Mouse (Mus musculus) midbrain, embryonic 15.5 days (tissue): ENCODE results near the gene Tmem123. TPM values are rescaled to one million over a fixed set of nuclear protein-coding genes. Genes with fewer than 3 reads are reported as not detected.

ENCODE experiments used
- ATAC-seq: fragments of 200-750 bp; cut with Nextera tagmentation; replicated peaks from 2 replicates; pipeline ENCODE4 v1.8.0; 2017; ENCODE audit warnings: moderate TSS enrichment
- H3K27ac ChIP-seq: fragments of 300-500 bp; sonication (generic); 2 replicates; pipeline ENCODE4 v1.5.1; 2015; ENCODE audit warnings: mild to moderate bottlenecking, inconsistent platforms
- H3K27me3 ChIP-seq: fragments of 300-500 bp; sonication (generic); replicated peaks from 2 replicates; pipeline ENCODE4 v1.6.1; 2015; ENCODE audit warnings: inconsistent platforms
- H3K36me3 ChIP-seq: fragments of 300-500 bp; sonication (generic); replicated peaks from 2 replicates; pipeline ENCODE4 v1.6.1; 2015; ENCODE audit warnings: inconsistent platforms
- H3K4me1 ChIP-seq: fragments of 300-500 bp; sonication (generic); 2 replicates; pipeline ENCODE4 v1.6.1; 2015; ENCODE audit warnings: inconsistent platforms
- H3K4me2 ChIP-seq: fragments of 300-500 bp; sonication (generic); 2 replicates; pipeline ENCODE4 v1.6.1; 2015; ENCODE audit warnings: inconsistent platforms, mild to moderate bottlenecking, moderate library complexity
- H3K4me3 ChIP-seq: fragments of 300-500 bp; sonication (generic); 2 replicates; pipeline ENCODE4 v1.5.1; 2015; ENCODE audit warnings: mild to moderate bottlenecking, inconsistent platforms
- H3K9ac ChIP-seq: fragments of 300-500 bp; sonication (generic); 2 replicates; pipeline ENCODE4 v1.6.1; 2015; ENCODE audit warnings: mild to moderate bottlenecking, inconsistent platforms
- H3K9me3 ChIP-seq: fragments of 300-500 bp; sonication (generic); 2 replicates; pipeline ENCODE4 v1.6.1; 2016; ENCODE audit warnings: inconsistent platforms
- WGBS: fragments of 180-500 bp; shearing (Covaris S2); methylation state at CpG from one replicate; pipeline ENCODE4 v1.1.7; 2015; ENCODE audit warnings: mixed read lengths; 5-methylcytosine and 5-hydroxymethylcytosine counted together
- polyA plus RNA-seq: library from polyadenylated mRNA; unstranded; fragments of >200 nt; fragmentation: Nextera tagmentation; extraction: Ambion mirVana; gene quantifications from 2 replicates; pipeline ENCODE4 v1.2.1, GENCODE M21; 2015

The Tmem123 gene
- polyA plus RNA-seq: 18.0 and 20.1 TPM in 2 replicates

- Histone ChIP-seq H3K4me1 (peaks cover 18% of the 10 kb centered on the region), H3K27me3 (peaks cover 18% of the 10 kb centered on the region), H3K27ac (peak within 1 kb of the TSS; percentile 32), H3K4me2 (peak within 1 kb of the TSS; percentile 92), H3K36me3 (no peaks in the 10 kb centered on the region), H3K9ac (peak within 1 kb of the TSS; percentile 53), H3K9me3 (no peaks in the 10 kb centered on the region), H3K4me3 (peak within 1 kb of the TSS; percentile 73)
- under 1% methylated on average over 50 of the region's 52 CpGs for WGBS
- ATAC-seq: peak; percentile 93
These were observed at the start of gene Tmem123 for GRCm38 (mm10) chr9:7763614-7764300. TSS of gene Tmem123 (plus strand) at chr9:7764041.

DNA sequence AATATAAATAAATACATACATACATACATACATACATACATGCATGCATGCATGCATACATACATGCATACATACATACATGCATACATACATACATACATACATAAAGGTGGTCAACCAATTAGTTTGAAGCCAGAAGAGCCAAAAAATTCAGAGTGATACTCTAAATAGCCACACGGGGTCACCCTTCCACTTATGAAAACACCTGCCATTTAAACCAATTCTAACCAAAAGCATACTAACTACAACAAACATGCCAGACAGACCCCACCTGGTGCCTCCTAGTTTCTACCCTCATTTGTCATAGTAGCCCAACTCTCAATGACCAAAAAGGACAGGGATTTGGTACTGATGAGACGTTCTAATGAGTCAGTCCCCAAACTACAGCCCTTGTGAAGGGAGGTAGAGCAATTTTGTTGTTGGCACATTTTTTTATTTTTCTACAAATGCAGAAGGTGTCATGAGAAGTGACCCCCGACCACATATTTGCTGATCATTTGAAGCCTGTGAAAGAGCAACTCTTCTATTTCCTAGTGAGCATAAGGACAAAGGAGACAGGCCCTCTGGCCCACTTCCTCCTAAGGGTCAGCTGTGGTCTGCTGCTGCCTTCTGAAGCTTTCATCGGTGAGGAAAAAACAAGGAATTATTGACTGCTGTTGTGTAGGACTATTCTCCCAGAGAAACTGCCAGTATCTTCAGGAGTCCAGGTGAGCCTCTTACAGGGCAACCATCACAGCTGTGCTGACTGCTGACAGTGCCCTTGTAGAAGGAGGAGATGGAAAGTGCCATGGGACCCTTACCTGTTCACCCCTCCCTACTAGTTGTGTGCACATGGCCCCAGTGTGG is 49.6 kb upstream of the Tmem123 start:
- ATAC-seq: peak; percentile 76
- 36% methylated on average over 4 of the region's 4 CpGs for WGBS

GRCm38 (mm10) chr9:7714908-7715175 is 49.0 kb upstream of the Tmem123 start:
- no peak overlapping the region for H3K4me3 ChIP-seq
- no peaks in the 10 kb centered on the region for H3K9me3 ChIP-seq
- H3K4me1 ChIP-seq: no peaks in the 10 kb centered on the region
- no peaks in the 10 kb centered on the region for H3K27me3 ChIP-seq
- ATAC-seq: 0 out of 2 replicates have a peak, but pooled peaks have one; percentile 33
- WGBS: 79% methylated on average over 2 of the region's 2 CpGs
- H3K27ac ChIP-seq: no peak overlapping the region
- H3K9ac ChIP-seq: no peak overlapping the region
- H3K36me3 ChIP-seq: no peaks in the 10 kb centered on the region
- no peak overlapping the region for H3K4me2 ChIP-seq

More for the DNA sequence above, 49.6 kb upstream of the Tmem123 start:
- Histone ChIP-seq H3K9ac (no peak overlapping the region), H3K27me3 (no peaks in the 10 kb centered on the region), H3K27ac (no peak overlapping the region), H3K4me1 (no peaks in the 10 kb centered on the region), H3K4me3 (no peak overlapping the region), H3K9me3 (no peaks in the 10 kb centered on the region), H3K4me2 (no peak overlapping the region), H3K36me3 (no peaks in the 10 kb centered on the region)

DNA sequence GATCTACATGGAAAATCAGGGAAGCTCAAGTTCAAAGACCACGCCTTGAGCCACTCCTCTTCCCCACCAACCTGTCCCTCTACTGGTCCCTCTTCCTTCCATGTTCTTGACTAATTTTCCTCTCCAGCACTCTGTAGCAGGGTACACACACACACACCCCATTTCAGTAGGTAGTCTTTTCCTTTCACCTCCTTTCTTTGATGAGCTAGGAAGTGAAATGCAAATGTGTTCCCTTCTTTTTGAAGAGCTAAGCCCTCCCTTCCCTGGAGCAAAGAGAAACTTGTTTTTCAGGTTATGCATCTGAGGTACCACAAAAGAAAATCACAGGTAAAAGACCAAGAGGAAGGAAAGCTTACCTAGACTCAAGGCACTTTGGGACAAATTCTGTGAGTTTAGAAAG is 42.3 kb upstream of the Tmem123 start:
- Histone ChIP-seq H3K27ac (no peak overlapping the region), H3K4me2 (no peak overlapping the region), H3K36me3 (no peaks in the 10 kb centered on the region), H3K9ac (no peak overlapping the region), H3K4me3 (no peak overlapping the region), H3K4me1 (no peaks in the 10 kb centered on the region), H3K27me3 (no peaks in the 10 kb centered on the region), H3K9me3 (no peaks in the 10 kb centered on the region)
- WGBS: 89% methylated on average over 1 of the region's 1 CpGs
- no peak for ATAC-seq

DNA sequence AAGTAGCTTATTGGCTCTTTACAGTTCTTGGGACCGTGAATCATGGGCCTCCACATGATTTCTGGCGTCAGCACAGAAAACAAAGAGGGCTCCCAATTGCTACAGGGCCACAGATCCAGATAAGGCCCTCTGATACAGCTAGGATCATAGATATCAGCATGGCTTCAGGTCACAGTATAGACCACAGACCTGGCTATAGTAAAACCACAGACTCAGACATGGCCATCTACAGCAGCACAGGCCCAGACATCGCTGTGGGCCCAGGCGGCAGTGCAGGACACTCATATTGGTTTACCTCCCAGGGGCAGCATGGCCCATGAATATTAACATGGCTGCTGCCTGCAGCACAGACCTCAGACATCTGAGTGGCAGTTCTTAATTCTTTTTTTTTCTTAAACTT is 34.8 kb upstream of the Tmem123 start:
- Histone ChIP-seq H3K36me3 (no peaks in the 10 kb centered on the region), H3K9me3 (no peaks in the 10 kb centered on the region), H3K4me1 (no peaks in the 10 kb centered on the region), H3K4me3 (no peak overlapping the region), H3K27ac (no peak overlapping the region), H3K9ac (no peak overlapping the region), H3K4me2 (no peak overlapping the region), H3K27me3 (no peaks in the 10 kb centered on the region)
- no peak for ATAC-seq
- WGBS: 76% methylated on average over 4 of the region's 4 CpGs

DNA sequence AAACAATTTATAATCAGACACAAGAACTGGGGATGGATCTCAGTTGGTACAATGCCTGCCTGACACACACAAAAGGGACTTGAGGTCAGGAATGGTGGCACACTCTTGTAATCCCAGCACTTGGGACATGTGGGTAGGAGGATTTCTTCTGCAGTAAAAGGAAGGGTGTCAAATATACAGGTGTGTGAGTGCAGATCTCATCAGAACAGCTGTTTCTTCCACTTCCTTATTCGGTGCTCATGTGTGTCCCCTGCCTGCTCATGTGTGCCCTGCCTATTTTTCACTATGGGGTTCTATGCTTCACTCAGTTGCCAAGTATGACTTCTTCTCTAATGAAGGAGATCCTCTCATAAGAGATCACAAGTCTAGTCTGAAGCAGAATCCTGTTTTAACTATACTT is 21.1 kb upstream of the Tmem123 start:
- H3K4me1 ChIP-seq: no peaks in the 10 kb centered on the region
- no peak for ATAC-seq
- WGBS: 87% methylated on average over 1 of the region's 1 CpGs
- H3K27me3 ChIP-seq: no peaks in the 10 kb centered on the region
- no peaks in the 10 kb centered on the region for H3K9me3 ChIP-seq
- H3K36me3 ChIP-seq: no peaks in the 10 kb centered on the region
- no peak overlapping the region for H3K4me2 ChIP-seq
- H3K27ac ChIP-seq: no peak overlapping the region
- H3K4me3 ChIP-seq: no peak overlapping the region
- no peak overlapping the region for H3K9ac ChIP-seq

DNA sequence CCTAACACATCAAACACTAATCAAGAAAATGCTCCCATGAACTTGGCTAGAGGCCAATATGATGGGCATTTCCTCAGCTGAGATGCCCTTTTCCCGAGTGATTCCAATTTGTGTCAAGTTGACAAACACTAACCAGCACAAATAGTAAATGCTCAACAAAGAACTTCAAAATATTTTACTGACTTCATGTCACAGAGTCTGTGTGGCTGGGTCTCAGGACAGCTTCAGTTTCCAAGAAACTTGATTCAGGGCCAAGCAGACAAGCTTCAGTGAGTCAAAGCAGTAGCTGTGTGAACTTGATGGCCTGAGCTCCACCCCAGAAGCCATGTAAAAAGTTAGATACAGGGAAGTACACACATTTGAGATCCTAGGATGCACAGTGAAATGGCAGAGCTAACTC is 19.7 kb upstream of the Tmem123 start:
- 74% methylated on average over 1 of the region's 1 CpGs for WGBS
- H3K4me3 ChIP-seq: no peak overlapping the region
- H3K27me3 ChIP-seq: no peaks in the 10 kb centered on the region
- no peak overlapping the region for H3K27ac ChIP-seq
- H3K4me2 ChIP-seq: no peak overlapping the region
- H3K9ac ChIP-seq: no peak overlapping the region
- H3K36me3 ChIP-seq: no peaks in the 10 kb centered on the region
- ATAC-seq: no peak
- no peaks in the 10 kb centered on the region for H3K4me1 ChIP-seq
- no peaks in the 10 kb centered on the region for H3K9me3 ChIP-seq

DNA sequence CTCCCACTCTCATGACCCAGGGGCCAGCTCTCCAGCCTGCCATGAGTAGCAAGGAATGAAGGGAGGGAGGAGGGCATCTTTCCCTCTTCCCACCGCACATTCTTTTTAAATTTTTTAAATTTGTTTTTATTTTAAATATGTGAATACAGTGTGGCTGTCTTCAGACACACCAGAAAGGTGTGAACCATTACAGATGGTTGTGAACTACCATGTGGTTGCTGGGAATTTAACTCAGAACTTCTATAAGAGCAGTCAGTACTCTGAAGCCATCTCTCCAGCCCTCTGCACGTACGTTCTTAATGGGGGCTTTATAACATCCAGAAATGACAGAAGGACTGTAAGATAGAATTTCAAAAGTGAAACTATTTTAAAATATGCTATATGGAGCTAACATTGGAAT is 15.0 kb upstream of the Tmem123 start:
- Histone ChIP-seq H3K27ac (no peak overlapping the region), H3K4me1 (no peaks in the 10 kb centered on the region), H3K9ac (no peak overlapping the region), H3K4me3 (no peak overlapping the region), H3K36me3 (no peaks in the 10 kb centered on the region), H3K4me2 (no peak overlapping the region), H3K27me3 (no peaks in the 10 kb centered on the region), H3K9me3 (no peaks in the 10 kb centered on the region)
- 96% methylated on average over 3 of the region's 3 CpGs for whole genome bisulfite sequencing
- no peak for ATAC-seq

DNA sequence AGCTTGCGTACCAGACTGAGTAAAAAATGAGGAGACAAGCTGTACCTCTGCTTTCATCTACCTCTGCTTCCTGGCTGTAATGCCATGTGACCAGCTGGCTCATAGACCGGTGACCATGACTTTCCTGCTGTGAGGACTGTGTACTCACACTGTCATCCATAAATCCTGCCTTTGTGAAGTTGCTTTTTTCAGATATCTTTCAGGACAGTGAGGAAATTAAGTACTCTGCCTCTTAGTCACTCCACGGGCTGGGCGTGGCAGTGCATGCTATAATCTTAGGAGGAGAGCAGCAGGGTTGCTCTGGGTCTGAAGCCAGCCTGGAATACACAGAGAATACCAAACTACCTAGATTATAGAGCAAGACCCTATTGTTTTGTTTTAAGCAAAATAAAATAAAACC is 14.3 kb upstream of the Tmem123 start:
- H3K27me3 ChIP-seq: no peaks in the 10 kb centered on the region
- WGBS: 78% methylated on average over 4 of the region's 4 CpGs
- no peak overlapping the region for H3K9ac ChIP-seq
- H3K4me1 ChIP-seq: no peaks in the 10 kb centered on the region
- ATAC-seq: no peak
- H3K4me3 ChIP-seq: no peak overlapping the region
- H3K36me3 ChIP-seq: no peaks in the 10 kb centered on the region
- no peaks in the 10 kb centered on the region for H3K9me3 ChIP-seq
- H3K27ac ChIP-seq: no peak overlapping the region
- H3K4me2 ChIP-seq: no peak overlapping the region

- Histone ChIP-seq H3K36me3 (no peaks in the 10 kb centered on the region), H3K9me3 (no peaks in the 10 kb centered on the region), H3K4me1 (no peaks in the 10 kb centered on the region), H3K27me3 (no peaks in the 10 kb centered on the region), H3K9ac (no peak overlapping the region), H3K27ac (no peak overlapping the region), H3K4me2 (no peak overlapping the region), H3K4me3 (no peak overlapping the region)
- ATAC-seq: no peak
- 85% methylated on average over 2 of the region's 2 CpGs for WGBS
These were observed 7.9 kb upstream of the Tmem123 start for GRCm38 (mm10) chr9:7755889-7756423.

GRCm38 (mm10) chr9:7761906-7762455 is 1.9 kb upstream of the Tmem123 start:
- Histone ChIP-seq H3K36me3 (no peaks in the 10 kb centered on the region), H3K4me2 (no peak overlapping the region), H3K9me3 (no peaks in the 10 kb centered on the region), H3K27me3 (peaks cover 18% of the 10 kb centered on the region), H3K27ac (no peak overlapping the region), H3K4me3 (no peak overlapping the region), H3K4me1 (peaks cover 9% of the 10 kb centered on the region; the same call in 1 of the 2 replicates), H3K9ac (no peak overlapping the region)
- no peak for ATAC-seq
- WGBS: 37% methylated on average over 17 of the region's 17 CpGs

- Histone ChIP-seq H3K4me3 (no peak overlapping the region), H3K27ac (no peak overlapping the region), H3K36me3 (no peaks in the 10 kb centered on the region), H3K4me1 (peaks cover 15% of the 10 kb centered on the region), H3K9ac (no peak overlapping the region), H3K27me3 (peaks cover 18% of the 10 kb centered on the region), H3K4me2 (no peak overlapping the region), H3K9me3 (no peaks in the 10 kb centered on the region)
- WGBS: 73% methylated on average over 3 of the region's 3 CpGs
- no peak for ATAC-seq
These were observed 1.1 kb upstream of the Tmem123 start for GRCm38 (mm10) chr9:7762741-7763140.
